Mouse (Mus musculus) forebrain, embryonic 10.5 days (tissue): ENCODE measurements around the gene Slc25a45. TPM values are rescaled to one million over a fixed set of nuclear protein-coding genes. Genes with fewer than 3 reads are reported as not detected.

ENCODE experiments used
- DNase-seq: peaks from one replicate; pipeline ENCODE4 v3.0.0-alpha.2; 2017; ENCODE audit warnings: low spot score; ENCODE audit errors: extremely low spot score
- H3K27ac ChIP-seq: fragments of 300-500 bp; sonication (generic); 2 replicates; pipeline ENCODE4 v1.5.1; 2016; ENCODE audit warnings: mild to moderate bottlenecking
- H3K27me3 ChIP-seq: fragments of 300-500 bp; sonication (generic); 2 replicates; pipeline ENCODE4 v1.6.1; 2016; ENCODE audit warnings: mild to moderate bottlenecking; ENCODE audit not compliant: poor library complexity, severe bottlenecking
- H3K36me3 ChIP-seq: fragments of 300-500 bp; sonication (generic); replicated peaks from 2 replicates; pipeline ENCODE4 v1.6.1; 2016; ENCODE audit warnings: mild to moderate bottlenecking, moderate library complexity
- H3K4me1 ChIP-seq: fragments of 300-500 bp; sonication (generic); 2 replicates; pipeline ENCODE4 v1.6.1; 2016
- H3K4me3 ChIP-seq: fragments of 300-500 bp; sonication (generic); 2 replicates; pipeline ENCODE4 v1.5.1; 2016; ENCODE audit warnings: mild to moderate bottlenecking, moderate library complexity
- H3K9me3 ChIP-seq: fragments of 300-500 bp; sonication (generic); 2 replicates; pipeline ENCODE4 v1.6.1; 2016; ENCODE audit warnings: mild to moderate bottlenecking, moderate library complexity
- WGBS: fragments of 180-500 bp; shearing (Covaris S2); methylation state at CpG from one replicate; pipeline ENCODE4 v1.1.7; 2016; 5-methylcytosine and 5-hydroxymethylcytosine counted together
- polyA plus RNA-seq: library from polyadenylated mRNA; unstranded; fragments of >200 nt; fragmentation: Nextera tagmentation; extraction: Ambion mirVana; gene quantifications from 2 replicates; pipeline ENCODE4 v1.2.1, GENCODE M21; 2016

Gene Slc25a45
- polyA plus RNA-seq, 1 experiment from 2014 or later = 1.5 TPM

DNA sequence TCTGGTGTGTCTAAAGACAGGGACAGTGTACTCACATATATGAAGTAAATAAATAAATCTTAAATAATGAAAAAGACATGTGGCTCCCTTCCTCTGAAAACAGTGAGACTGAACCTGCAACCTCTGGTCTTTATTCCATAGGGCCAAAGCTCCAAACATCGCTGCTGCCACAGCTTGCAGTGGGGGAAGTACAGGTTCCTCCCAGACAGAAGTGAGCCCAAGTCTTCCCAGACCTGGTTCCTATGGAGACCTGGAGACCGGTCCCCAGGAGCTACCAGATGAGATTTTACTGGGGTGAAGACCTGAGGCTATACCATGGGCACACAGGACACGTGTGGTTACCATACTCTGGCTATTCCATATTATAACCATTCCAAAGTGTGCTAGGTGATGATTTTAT is 26.7 kb upstream of the Slc25a45 start:
- Histone ChIP-seq H3K36me3 (peaks cover 47% of the 10 kb centered on the region), H3K27ac (no peak overlapping the region), H3K4me3 (no peak overlapping the region), H3K4me1 (peaks cover 59% of the 10 kb centered on the region), H3K27me3 (no peaks in the 10 kb centered on the region), H3K9me3 (no peaks in the 10 kb centered on the region)
- 89% methylated on average over 3 of the region's 3 CpGs for WGBS
- DNase-seq = no peak

DNA sequence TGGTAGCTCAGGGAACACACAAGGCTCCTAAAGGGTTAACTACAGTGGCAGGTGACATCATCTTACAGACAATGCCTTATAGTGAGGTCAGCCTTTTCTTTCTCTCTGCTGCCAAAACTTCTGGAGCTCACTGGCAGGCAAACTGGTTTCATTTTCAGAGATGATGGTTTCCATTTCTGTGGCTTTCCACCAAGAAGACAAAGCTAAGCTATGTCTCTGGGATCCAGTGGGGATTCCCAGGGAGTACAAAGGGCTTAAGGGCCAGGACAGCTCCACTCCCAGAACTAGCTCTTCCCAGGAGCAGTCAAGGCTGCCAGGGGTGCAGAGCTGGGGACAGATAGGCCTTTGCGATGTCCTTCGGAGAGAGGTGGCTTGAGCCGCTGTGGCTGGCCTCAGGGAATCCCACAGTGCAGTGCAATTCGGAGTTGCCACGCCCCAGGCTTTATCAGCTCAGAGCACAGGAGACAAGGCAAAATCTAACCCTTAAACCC is 26.1 kb upstream of the Slc25a45 start:
- Histone ChIP-seq H3K4me3 (0 out of 2 replicates have a peak overlapping the region, but pooled peaks have one; percentile 0), H3K4me1 (peaks cover 52% of the 10 kb centered on the region), H3K27ac (0 out of 2 replicates have a peak overlapping the region, but pooled peaks have one; percentile 44), H3K36me3 (peaks cover 54% of the 10 kb centered on the region), H3K27me3 (no peaks in the 10 kb centered on the region), H3K9me3 (no peaks in the 10 kb centered on the region)
- WGBS = 63% methylated on average over 5 of the region's 5 CpGs
- no peak for DNase-seq

DNA sequence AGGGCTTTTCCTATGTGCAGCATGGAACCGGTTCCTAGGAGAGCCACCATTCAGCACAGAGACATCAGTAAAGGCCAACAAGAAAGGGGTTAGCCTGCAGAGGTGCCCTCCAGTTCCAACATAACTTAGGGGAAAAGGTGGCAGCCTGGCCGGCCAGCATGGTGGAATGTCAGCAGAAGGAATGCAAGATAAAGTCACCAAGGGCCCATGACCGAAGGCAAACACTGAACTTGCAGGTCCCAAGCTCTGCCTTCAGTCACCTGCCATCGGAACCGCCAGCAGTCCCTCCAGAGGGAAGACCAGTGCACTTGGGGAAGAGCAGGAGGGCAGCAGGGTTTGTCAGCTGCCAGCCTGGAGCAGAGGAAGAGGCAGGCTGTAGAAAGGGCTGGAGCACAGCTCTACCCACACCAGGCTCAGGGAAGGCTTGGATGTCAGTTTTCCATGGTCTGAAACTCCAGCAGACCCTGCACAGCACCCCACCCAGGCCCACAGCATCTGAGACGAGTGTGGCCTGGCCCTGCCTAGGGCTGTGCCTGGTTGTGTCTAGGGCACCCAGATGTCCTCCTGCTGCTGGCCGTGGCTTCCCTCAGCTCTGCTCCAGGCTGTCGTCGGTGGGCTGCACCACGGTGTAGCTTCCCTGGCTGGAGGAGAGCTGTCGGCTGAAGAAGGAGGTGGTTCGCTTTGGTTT is 25.4 kb upstream of the Slc25a45 start:
- H3K27ac ChIP-seq = 0 out of 2 replicates have a peak overlapping the region, but pooled peaks have one; percentile 44
- 89% methylated on average over 12 of the region's 12 CpGs for WGBS

DNA sequence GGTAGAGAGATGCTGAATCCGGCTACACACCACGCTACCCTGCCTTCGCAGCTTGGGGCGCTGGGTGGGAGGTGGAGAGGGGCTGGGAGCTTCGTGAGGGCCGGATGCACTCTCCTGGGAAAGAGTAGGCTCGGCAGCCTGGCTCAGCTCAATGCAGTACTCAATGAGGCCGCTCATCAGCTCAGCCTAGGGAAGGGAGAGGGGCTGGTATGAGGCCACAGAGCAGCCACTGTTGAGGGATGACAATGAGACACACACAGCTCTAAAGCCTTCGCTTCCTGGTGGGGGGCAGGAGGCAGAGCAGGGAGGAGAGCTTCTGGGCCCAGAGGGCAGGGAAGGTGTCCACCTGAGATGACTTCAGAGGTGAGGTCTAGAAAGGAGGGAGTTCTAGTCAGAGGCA is 21.0 kb upstream of the Slc25a45 start:
- peaks cover 4% of the 10 kb centered on the region for H3K9me3 ChIP-seq
- DNase-seq = no peak
- H3K4me1 ChIP-seq = peaks cover 7% of the 10 kb centered on the region
- 71% methylated on average over 9 of the region's 9 CpGs for WGBS
- peaks cover 95% of the 10 kb centered on the region for H3K36me3 ChIP-seq
- H3K4me3 ChIP-seq = no peak overlapping the region
- peak overlapping the region; percentile 18; the same call in 1 of the 2 replicates for H3K27ac ChIP-seq
- no peaks in the 10 kb centered on the region for H3K27me3 ChIP-seq

More for the DNA sequence above, 25.4 kb upstream of the Slc25a45 start:
- H3K9me3 ChIP-seq = no peaks in the 10 kb centered on the region
- DNase-seq = no peak
- H3K4me3 ChIP-seq = 0 out of 2 replicates have a peak overlapping the region, but pooled peaks have one; percentile 0
- no peaks in the 10 kb centered on the region for H3K27me3 ChIP-seq
- H3K4me1 ChIP-seq = peaks cover 46% of the 10 kb centered on the region
- H3K36me3 ChIP-seq = peaks cover 60% of the 10 kb centered on the region

DNA sequence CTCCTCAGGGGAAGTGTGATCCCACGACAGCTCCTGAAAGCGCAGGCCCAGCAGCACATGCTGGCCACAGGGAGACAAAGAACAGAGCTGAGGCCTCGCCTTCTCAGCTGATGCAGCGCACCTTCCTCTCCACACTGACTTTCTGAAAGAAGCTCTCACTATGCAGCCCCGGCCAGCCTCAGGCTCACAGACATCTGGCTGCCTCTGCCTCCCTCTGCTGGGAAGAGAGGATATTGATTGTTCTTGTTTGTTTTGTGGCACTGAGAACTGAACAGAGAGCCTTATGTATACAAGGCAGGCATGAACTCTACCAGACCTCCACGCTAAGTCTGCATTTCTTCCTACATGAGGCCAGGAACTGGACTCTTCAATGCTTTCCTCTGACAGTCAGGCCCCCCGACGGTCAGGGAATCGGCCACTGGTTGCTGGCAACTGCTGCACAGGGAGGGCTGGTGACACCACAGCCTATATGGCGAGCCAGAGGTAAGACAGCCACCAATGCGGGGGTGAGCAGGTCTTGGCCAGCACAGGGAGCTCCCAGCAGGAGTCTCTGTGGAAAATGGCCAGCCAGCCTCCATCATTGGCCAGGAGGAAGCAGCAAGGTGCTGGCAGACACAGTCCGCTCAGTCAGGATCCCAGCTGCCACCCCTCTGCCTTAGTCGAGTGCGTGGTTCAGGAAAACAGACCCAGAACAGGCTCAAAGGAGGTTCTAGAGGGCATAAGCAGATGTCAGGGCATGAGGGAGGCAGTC is 15.1 kb upstream of the Slc25a45 start:
- Histone ChIP-seq H3K27me3 (no peaks in the 10 kb centered on the region), H3K36me3 (peaks cover 100% of the 10 kb centered on the region), H3K27ac (no peak overlapping the region), H3K4me1 (no peaks in the 10 kb centered on the region), H3K4me3 (no peak overlapping the region), H3K9me3 (peaks cover 15% of the 10 kb centered on the region)
- no peak for DNase-seq
- WGBS = 96% methylated on average over 14 of the region's 14 CpGs

DNA sequence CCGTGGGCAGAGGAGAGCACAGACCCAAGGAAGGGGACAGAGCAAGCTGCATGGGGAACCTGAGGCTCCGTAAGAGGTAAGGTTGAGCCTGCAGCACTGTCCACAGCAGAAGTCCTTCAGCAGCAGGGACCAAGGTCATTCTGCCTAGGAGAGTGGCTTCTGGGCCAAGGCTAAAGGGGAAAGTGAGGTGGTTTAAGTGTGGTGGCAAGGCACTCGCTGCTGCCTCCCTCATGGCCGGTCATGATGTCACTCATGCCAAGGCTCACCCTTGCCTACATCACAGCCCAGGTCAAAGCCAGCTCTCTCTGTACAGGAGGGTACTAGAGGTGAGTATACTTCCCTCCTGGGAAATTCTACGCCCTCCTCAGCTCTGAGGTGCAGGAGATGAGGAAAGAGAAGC is 13.8 kb upstream of the Slc25a45 start:
- Histone ChIP-seq H3K27me3 (no peaks in the 10 kb centered on the region), H3K27ac (no peak overlapping the region), H3K4me3 (no peak overlapping the region), H3K4me1 (no peaks in the 10 kb centered on the region), H3K36me3 (peaks cover 100% of the 10 kb centered on the region), H3K9me3 (peaks cover 15% of the 10 kb centered on the region)
- WGBS = 92% methylated on average over 5 of the region's 5 CpGs
- DNase-seq = no peak

DNA sequence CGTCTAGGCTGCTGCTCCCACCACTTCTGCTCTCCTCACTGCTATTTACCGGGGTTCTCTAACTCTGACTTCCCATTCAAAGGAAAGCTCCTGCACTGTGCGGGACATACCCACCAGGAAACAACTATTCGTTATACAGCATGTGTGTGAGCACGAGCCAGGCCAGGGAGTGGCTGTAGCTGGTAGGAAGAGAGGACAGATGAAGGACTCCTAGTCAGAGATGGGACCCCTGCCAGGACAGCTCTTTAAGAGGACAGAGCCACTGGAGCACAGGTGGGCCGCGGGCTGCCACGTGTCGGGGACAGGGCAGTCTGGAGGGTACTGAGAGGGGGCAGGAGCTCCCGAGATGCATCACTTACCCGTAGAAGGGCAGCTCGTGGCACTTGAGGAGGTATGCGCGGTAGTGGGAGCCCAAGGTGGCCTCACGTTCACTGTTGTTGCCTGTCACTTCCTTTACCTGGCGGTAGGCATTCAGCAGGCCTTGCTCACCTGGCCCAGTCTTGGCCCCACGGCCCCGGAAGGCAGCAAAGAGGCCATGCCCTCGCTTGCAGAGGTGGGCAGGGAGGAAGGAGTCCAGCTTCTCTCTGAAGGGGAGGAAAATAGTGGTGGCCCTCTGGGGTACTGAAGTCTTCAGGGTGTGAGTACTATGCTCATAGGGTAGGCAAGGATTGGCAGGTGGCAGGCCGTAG is 12.8 kb upstream of the Slc25a45 start:
- H3K36me3 ChIP-seq = peaks cover 100% of the 10 kb centered on the region
- H3K27me3 ChIP-seq = no peaks in the 10 kb centered on the region
- no peaks in the 10 kb centered on the region for H3K4me1 ChIP-seq
- H3K27ac ChIP-seq = no peak overlapping the region
- H3K4me3 ChIP-seq = no peak overlapping the region
- H3K9me3 ChIP-seq = peaks cover 15% of the 10 kb centered on the region
- 92% methylated on average over 20 of the region's 20 CpGs for WGBS
- no peak for DNase-seq

DNA sequence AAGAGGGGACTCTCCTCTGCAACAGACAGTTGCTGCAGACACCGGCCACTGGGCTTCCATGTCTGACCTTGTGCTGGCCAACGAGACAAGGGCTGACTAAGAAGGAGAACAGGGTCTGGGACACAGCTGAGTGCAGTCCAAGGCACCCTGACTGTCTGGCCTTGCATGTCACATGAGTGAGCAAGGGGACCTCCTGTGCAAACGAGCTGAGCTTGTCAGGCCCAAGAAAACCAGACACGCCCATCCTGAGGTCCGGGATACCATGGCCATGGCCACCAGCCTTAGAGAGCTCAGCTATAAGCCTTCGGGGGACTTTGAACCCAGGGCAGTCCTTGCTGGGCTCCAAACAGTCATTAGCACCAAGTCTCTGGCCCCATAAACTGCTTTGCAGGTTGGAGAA is 9.5 kb upstream of the Slc25a45 start:
- Histone ChIP-seq H3K4me1 (peaks cover 27% of the 10 kb centered on the region), H3K36me3 (peaks cover 91% of the 10 kb centered on the region), H3K4me3 (no peak overlapping the region), H3K27me3 (no peaks in the 10 kb centered on the region), H3K9me3 (no peaks in the 10 kb centered on the region), H3K27ac (no peak overlapping the region)
- 92% methylated on average over 6 of the region's 6 CpGs for WGBS
- DNase-seq = no peak

DNA sequence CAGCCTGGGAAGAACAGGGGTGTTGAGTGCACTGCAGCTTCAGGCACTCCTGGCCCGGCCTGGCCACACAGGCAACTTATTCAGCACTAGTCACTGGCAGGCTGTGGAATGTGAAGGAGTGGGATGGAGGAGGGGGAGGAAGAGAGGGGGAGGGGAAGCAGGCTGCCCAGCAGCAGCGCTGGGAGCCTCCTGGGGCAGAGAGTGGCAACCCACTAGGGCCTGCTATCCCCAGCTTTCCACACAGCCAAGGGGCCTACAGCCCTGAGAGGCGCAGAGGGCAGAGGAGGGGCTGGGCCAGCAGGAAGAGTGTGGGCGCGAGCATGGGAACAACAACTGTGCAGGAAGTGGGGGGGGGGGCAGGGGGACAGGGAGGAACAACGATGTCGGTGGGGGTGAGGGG is 6.3 kb upstream of the Slc25a45 start:
- H3K4me3 ChIP-seq = peak overlapping the region; percentile 25
- WGBS = 8% methylated on average over 5 of the region's 7 CpGs

DNA sequence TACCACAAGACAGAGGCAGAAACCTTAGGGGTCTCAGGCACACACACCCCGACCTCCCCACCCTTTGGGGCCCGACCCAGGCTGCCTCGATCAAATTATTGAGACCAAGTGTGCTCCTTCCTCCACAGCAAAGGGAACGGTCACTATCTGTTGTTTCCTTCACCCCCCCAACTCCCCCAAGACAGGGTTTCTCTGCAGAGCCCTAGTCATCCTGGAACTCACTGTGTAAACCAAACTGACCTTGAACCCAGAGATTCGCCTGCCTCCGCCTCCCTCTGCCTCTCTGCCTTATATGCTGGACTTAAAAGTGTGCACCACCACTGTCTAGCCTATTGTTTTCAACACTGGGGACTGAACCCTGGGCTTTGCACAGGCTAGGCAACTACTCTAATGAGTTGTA is 5.9 kb upstream of the Slc25a45 start:
- peak overlapping the region; percentile 25 for H3K4me3 ChIP-seq
- no peaks in the 10 kb centered on the region for H3K9me3 ChIP-seq
- 55% methylated on average over 6 of the region's 6 CpGs for WGBS
- no peak for DNase-seq
- peak overlapping the region; percentile 87 for H3K27ac ChIP-seq
- peaks cover 55% of the 10 kb centered on the region for H3K4me1 ChIP-seq
- no peaks in the 10 kb centered on the region for H3K27me3 ChIP-seq
- H3K36me3 ChIP-seq = peaks cover 57% of the 10 kb centered on the region

More for the DNA sequence above, 6.3 kb upstream of the Slc25a45 start:
- Histone ChIP-seq H3K27ac (peak overlapping the region; percentile 87), H3K9me3 (no peaks in the 10 kb centered on the region), H3K36me3 (peaks cover 62% of the 10 kb centered on the region), H3K4me1 (peaks cover 55% of the 10 kb centered on the region), H3K27me3 (no peaks in the 10 kb centered on the region)
- peak; percentile 61 for DNase-seq

DNA sequence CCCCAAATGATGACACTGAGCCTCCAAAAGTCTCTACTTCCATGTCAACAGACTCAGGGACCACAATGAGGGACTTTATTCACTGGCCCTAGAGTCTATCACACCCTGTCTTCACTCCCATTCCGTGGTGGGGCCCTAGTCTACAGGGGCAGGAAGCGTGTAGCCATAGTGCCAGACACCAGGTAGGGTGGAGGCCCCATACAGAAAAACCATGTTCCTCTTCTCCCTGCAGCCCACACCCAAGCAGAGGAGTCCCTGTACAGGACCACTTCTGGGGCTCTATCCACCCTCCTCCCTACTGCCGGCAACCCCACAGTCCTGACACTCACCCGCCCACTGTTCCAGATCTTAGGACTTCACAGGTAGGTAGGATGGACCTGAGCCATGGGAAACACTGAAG is 5.1 kb upstream of the Slc25a45 start:
- no peak for DNase-seq
- Histone ChIP-seq H3K4me3 (peak overlapping the region; percentile 7; the same call in 1 of the 2 replicates), H3K9me3 (no peaks in the 10 kb centered on the region), H3K27ac (0 out of 2 replicates have a peak overlapping the region, but pooled peaks have one; percentile 20), H3K36me3 (peaks cover 49% of the 10 kb centered on the region), H3K4me1 (peaks cover 58% of the 10 kb centered on the region), H3K27me3 (no peaks in the 10 kb centered on the region)
- 91% methylated on average over 4 of the region's 4 CpGs for WGBS

DNA sequence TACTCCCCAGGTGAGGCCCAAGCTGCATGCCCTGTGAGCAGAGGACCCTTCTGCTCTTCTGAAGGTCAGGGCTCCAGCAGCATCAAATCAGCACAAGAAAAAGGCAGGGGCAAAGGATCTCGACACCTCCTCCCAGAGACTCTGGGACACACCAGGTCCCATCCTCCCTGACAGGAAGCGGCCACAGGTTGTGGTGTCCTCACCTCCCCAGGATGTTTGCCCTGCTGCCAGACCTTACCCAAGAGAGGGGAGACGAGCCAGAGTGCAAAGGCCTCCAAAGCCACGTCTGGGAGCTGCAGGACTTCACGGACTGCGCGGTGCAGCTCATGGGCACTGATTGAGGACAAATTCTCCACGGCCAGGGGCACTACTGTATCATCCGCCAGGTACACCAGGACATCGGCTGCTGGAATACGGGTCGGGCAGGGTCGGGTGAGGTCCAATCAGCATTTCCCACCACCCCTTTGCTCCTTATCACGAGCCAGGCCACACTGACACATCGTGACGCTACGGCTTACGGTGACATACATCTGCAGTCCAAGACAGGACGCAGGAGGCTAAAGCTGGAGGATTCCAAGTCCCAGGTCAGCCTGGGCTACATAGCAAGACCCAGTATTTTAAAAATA is 4.6 kb upstream of the Slc25a45 start:
- no peak for DNase-seq
- Histone ChIP-seq H3K27me3 (no peaks in the 10 kb centered on the region), H3K4me1 (peaks cover 63% of the 10 kb centered on the region), H3K36me3 (peaks cover 44% of the 10 kb centered on the region), H3K4me3 (peak overlapping the region; percentile 7; the same call in 1 of the 2 replicates), H3K27ac (0 out of 2 replicates have a peak overlapping the region, but pooled peaks have one; percentile 25), H3K9me3 (no peaks in the 10 kb centered on the region)
- WGBS = 92% methylated on average over 19 of the region's 19 CpGs
